Mouse (Mus musculus): ENCODE data around the gene Aknad1.
A peak's percentile ranks its signal among the peaks of the same experiment; 100 is the strongest.

Gene Aknad1

GRCm38 (mm10) chr3:108739045-108739708, at the start of gene Aknad1:
TSS of gene Aknad1 (plus strand) at chr3:108739658.
- DNase-seq: no peak

- DNase-seq: no peak
Observed at GRCm38 (mm10) chr3:108689979-108690378, 49.5 kb upstream of the Aknad1 start.

GRCm38 (mm10) chr3:108694321-108694720, 45.1 kb upstream of the Aknad1 start:
- peak; percentile 49 for DNase-seq

GRCm38 (mm10) chr3:108698662-108699061, 40.8 kb upstream of the Aknad1 start:
- DNase-seq: no peak

- no peak for DNase-seq
Observed at GRCm38 (mm10) chr3:108699786-108700185, 39.7 kb upstream of the Aknad1 start.

GRCm38 (mm10) chr3:108701256-108701655, 38.2 kb upstream of the Aknad1 start:
- DNase-seq: no peak

GRCm38 (mm10) chr3:108702789-108703188, 36.7 kb upstream of the Aknad1 start:
- DNase-seq: no peak

GRCm38 (mm10) chr3:108711296-108711695, 28.2 kb upstream of the Aknad1 start:
- DNase-seq: no peak

- DNase-seq: no peak
Observed at GRCm38 (mm10) chr3:108713065-108713675, 26.3 kb upstream of the Aknad1 start.

GRCm38 (mm10) chr3:108714837-108715236, 24.6 kb upstream of the Aknad1 start:
- no peak for DNase-seq

- DNase-seq: no peak
Observed at GRCm38 (mm10) chr3:108717896-108718502, 21.5 kb upstream of the Aknad1 start.

- no peak for DNase-seq
Observed at GRCm38 (mm10) chr3:108719357-108719756, 20.1 kb upstream of the Aknad1 start.

- DNase-seq: no peak
Observed at GRCm38 (mm10) chr3:108719761-108720160, 19.7 kb upstream of the Aknad1 start.

- DNase-seq: peak; percentile 38
Observed at GRCm38 (mm10) chr3:108721076-108721991, 18.1 kb upstream of the Aknad1 start.

GRCm38 (mm10) chr3:108722036-108722872, 17.2 kb upstream of the Aknad1 start, which contains the start of gene Gpsm2:
TSS of gene Gpsm2 (minus strand) at chr3:108722309.
- peak; percentile 95 for DNase-seq

GRCm38 (mm10) chr3:108726413-108726812, 13.0 kb upstream of the Aknad1 start:
- no peak for DNase-seq

GRCm38 (mm10) chr3:108727344-108727743, 12.1 kb upstream of the Aknad1 start:
- DNase-seq: no peak

- DNase-seq: no peak
Observed at GRCm38 (mm10) chr3:108727776-108728175, 11.7 kb upstream of the Aknad1 start.

- no peak for DNase-seq
Observed at GRCm38 (mm10) chr3:108730316-108730715, 9.1 kb upstream of the Aknad1 start.

- DNase-seq: no peak
Observed at GRCm38 (mm10) chr3:108737761-108738160, 1.7 kb upstream of the Aknad1 start.

GRCm38 (mm10) chr3:108744060-108744459, 4.6 kb downstream of the Aknad1 start:
- no peak for DNase-seq

GRCm38 (mm10) chr3:108751061-108751460, 11.6 kb downstream of the Aknad1 start:
- DNase-seq: no peak

Measured in right cerebral cortex, postnatal 25 days (tissue).